Mouse (Mus musculus) erythroblast, embryonic 14.5 days (primary cell): ENCODE data around the gene Erc1.

Experiments used
- GATA1 ChIP-seq: IDR thresholded peaks from 2 replicates; pipeline ENCODE4 v1.6.1; 2012; ENCODE audit warnings: low read length, inconsistent platforms, mixed read lengths
- TAL1 ChIP-seq: IDR thresholded peaks from 3 replicates; pipeline ENCODE4 v1.6.1; 2012; ENCODE audit warnings: low read length, inconsistent platforms, mixed read lengths

GRCm38 (mm10) chr6:119758490-119758889, 89.5 kb downstream of the Erc1 start:
- TF ChIP-seq TAL1 (no peak), GATA1 (no peak)
